Mouse (Mus musculus): ENCODE results near the gene Tspan11.

Tspan11 gene

DNA sequence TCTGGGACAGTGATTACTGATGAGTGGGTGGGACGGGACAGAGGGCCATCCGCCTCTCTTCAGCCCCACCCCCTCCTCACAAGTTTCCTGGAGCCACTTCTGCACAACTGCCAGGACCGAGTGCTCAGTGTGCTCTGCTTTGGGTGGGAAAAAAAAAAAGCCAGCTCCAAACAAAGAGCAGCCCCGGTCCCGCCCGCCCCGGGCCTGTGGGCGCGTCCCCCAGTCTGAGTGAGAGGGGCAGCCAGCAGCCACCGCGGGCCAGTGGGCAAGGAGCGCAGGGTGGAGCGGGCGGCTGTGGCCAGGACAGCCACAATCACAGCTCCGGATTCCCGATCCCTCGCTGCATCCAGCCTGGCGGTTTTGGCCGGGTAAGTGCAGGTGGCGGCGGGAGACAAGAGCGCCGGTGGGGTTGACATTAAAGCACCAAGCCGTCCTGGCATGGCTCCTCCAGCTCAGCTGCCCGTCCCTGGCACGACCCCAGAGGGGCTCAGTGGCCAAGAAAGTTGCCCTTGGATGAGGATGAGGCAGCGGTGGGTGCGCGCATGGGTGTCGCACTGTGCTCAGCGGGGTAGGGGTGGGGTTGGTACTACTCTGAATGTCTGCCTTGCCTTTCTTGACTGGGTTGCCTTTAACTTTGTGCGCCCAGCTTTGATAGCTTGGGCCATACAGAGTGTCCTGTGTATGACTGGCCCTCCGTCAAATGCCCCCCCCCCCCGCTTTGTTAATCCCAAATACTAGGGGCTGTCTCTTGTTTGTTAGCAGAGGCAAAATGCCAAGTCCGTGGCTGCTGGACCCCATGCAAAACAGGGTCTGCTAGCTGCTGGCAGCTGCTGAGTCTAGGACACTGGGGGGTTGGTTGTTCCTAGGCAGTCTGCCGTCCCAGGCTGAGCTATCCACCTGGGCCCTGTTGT is at the start of gene Tspan11:
Gene Tspan11 (plus strand): TSS at position 79 of the 911 bp plus-strand sequence.
- no peak for ATAC-seq (ENCODE audit: insufficient number of reproducible peaks, low FRiP score, low TSS enrichment)

DNA sequence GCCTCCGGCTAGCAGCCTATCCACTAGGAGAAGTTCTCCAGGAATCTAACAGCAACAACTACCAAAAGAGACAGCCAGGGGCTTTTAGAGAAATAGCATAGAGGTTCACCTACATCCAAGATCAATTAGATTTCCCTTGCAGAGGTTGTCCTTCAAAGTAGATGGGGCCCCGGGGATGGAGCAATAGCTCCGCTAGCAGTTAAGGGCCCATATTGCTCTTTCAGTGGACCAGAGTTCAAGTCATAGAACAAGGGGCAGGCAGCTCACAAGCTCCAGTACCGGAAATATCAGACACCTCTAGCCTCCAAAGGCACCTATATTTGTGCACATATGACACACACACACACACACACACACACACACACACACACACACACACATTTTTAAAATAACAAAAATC is 49.5 kb upstream of the Tspan11 start:
- ATAC-seq (ENCODE audit: insufficient number of reproducible peaks, low FRiP score, low TSS enrichment): no peak

- no peak for ATAC-seq (ENCODE audit: insufficient number of reproducible peaks, low FRiP score, low TSS enrichment)
Observed at GRCm38 (mm10) chr6:127839538-127839937, 47.9 kb upstream of the Tspan11 start.

DNA sequence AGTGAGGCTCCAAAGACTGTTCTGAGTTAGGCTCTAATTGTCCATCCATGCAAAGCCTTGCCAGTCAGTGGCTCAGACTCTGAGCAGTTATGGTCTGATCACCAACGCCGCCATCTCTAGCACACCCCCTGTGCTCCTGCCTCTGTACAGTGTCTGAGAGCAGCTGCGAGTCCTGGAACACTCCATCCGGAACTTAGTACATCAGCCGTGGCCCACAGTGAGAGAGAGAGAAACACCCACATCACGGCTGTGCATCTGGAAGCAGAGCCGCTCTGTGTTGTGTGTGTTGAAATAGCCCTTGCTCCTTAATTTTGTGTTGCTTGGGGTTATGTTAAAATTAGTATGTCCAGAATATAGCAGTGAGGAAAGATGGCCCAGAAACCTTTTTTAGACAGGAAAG is 47.2 kb upstream of the Tspan11 start:
- ATAC-seq (ENCODE audit: insufficient number of reproducible peaks, low FRiP score, low TSS enrichment): no peak

DNA sequence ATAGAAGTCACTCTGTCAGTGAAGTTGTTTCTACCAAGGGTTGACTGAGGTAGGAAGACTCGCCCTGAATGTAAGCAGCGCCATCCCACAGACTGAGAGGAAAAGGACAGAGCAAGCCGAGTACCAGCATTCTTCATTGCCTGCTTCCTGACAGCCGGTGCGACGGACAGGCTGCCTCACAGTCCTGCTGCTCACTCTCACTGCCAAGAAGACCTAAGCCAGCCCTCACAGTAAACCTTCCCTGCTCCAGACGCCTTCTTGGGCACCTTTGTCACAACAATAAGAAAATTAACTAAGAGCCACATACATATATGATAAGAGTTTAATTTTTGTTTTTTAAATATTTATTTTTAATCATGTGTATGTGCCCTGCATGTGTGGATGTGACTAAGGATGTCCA is 46.1 kb upstream of the Tspan11 start:
- ATAC-seq (ENCODE audit: insufficient number of reproducible peaks, low FRiP score, low TSS enrichment): no peak

DNA sequence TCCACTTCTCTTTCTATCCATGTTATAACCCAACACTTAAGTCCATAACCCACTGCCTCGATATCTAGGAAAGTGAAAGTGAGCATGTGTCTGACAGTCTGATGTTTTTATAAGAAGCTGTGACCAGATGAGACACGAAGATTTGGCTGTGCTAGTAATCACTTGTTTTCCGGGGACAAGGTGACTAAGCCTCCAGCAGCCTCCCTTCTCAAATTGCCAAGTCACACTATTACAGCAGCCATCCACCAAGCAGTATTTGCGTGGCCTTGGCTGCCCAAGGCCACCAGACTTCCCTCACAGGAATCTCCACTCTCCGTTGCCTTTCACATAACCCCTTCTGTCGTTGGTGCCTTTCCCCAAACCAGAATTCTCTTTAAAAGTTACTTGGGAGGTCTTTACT is 40.9 kb upstream of the Tspan11 start:
- no peak for ATAC-seq (ENCODE audit: insufficient number of reproducible peaks, low FRiP score, low TSS enrichment)

DNA sequence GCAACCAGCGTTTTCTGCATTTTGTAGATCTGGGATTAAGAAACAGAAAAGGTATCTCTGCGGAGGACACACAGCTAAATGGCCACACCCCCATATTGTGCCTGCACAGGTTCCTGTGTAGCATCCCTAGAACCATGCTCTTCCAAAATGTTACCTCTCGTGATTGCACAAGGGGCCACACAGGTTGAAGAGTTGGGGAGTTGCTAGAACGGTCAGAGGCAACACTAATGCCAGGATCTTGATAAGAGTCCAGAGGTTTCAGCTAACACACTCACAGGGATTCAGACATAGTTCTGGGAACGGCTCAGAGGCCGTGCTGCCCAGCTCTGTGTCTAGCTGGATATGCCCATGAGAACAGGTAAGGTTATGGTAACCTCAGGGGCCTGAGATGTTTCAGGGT is 37.9 kb upstream of the Tspan11 start:
- no peak for ATAC-seq (ENCODE audit: insufficient number of reproducible peaks, low FRiP score, low TSS enrichment)

- no peak for ATAC-seq (ENCODE audit: insufficient number of reproducible peaks, low FRiP score, low TSS enrichment)
Observed at GRCm38 (mm10) chr6:127851611-127852010, 35.8 kb upstream of the Tspan11 start.

- no peak for ATAC-seq (ENCODE audit: insufficient number of reproducible peaks, low FRiP score, low TSS enrichment)
Observed at GRCm38 (mm10) chr6:127853241-127853640, 34.1 kb upstream of the Tspan11 start.

- no peak for ATAC-seq (ENCODE audit: insufficient number of reproducible peaks, low FRiP score, low TSS enrichment)
Observed at GRCm38 (mm10) chr6:127853771-127854687, 33.4 kb upstream of the Tspan11 start.

DNA sequence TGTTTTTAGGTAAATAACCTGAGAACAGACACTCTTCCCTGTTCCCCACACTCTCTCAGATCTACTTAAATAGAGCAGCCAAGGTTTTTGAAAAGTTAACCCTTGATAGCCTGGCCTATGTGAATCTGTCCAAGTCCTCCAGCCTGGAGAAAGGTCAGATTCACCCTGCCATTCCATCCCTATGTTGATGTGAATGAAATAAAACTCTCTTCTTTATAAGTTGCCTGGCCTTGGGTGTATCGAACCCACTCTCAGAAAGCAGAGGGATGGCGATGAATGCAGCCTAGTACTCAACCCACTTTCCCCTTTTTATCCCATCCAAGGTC is 32.7 kb upstream of the Tspan11 start:
- ATAC-seq (ENCODE audit: insufficient number of reproducible peaks, low FRiP score, low TSS enrichment): no peak

GRCm38 (mm10) chr6:127855711-127856295 is 31.6 kb upstream of the Tspan11 start:
- no peak for ATAC-seq (ENCODE audit: insufficient number of reproducible peaks, low FRiP score, low TSS enrichment)

- ATAC-seq (ENCODE audit: insufficient number of reproducible peaks, low FRiP score, low TSS enrichment): no peak
Observed at GRCm38 (mm10) chr6:127861951-127862350, 25.4 kb upstream of the Tspan11 start.

DNA sequence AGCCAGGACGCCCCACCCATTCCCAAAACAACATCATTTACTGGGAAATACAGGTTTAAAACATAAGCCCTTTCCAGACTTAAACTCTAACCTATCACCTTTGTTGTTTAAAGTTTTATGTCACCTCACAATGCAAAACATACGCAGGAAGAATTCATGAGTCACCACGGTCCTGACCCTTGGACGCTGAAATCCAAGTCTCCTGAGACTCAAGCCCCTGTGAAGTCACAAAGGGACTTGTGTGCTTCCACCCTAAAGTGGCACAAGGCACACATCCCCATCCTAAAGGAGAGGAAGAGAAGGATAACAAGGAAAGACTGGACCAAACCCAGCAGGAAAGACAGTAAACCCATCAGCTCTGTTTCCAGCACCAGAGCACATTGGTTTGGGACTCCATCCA is 22.0 kb upstream of the Tspan11 start:
- no peak for ATAC-seq (ENCODE audit: insufficient number of reproducible peaks, low FRiP score, low TSS enrichment)

DNA sequence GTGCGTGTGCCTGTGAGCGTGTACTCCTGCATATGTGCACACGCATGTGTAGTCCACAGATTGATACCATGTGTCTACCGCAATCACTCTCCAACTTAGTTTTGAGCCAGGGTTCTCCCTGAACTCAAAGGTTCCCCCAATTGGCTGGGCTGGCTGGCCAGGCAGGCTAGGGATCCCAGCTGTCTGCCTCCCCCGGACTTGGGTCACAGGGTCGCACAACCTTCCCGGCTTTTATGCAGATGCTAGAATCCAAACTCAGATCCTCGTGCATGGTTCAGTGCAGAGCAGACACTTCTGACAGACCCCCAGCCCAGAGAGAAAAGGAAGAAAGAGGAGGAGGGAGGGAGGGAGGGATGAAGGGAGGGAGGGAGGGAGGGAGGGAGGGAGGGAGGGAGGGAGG is 18.8 kb upstream of the Tspan11 start:
- no peak for ATAC-seq (ENCODE audit: insufficient number of reproducible peaks, low FRiP score, low TSS enrichment)

DNA sequence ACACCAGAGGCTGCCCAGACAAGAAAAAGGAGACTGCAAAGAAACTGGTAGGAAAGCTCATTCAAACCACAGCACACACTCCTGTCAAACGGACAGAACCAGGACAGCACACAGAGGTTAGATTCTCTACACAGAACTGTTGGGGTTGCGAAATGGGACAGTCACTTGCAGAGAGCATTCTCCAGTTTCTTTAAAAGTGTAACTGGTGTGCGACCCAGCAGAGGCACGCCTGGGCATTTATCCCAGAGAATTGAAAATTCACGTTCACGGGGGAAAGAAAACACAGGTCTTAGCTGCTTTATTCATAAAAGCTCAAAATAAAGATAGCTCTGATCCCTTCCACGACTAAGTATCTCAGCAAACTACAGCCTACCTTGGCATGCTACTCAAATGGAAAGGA is 18.3 kb upstream of the Tspan11 start:
- ATAC-seq (ENCODE audit: insufficient number of reproducible peaks, low FRiP score, low TSS enrichment): no peak

GRCm38 (mm10) chr6:127870345-127871324 is 16.8 kb upstream of the Tspan11 start:
- ATAC-seq (ENCODE audit: insufficient number of reproducible peaks, low FRiP score, low TSS enrichment): no peak

DNA sequence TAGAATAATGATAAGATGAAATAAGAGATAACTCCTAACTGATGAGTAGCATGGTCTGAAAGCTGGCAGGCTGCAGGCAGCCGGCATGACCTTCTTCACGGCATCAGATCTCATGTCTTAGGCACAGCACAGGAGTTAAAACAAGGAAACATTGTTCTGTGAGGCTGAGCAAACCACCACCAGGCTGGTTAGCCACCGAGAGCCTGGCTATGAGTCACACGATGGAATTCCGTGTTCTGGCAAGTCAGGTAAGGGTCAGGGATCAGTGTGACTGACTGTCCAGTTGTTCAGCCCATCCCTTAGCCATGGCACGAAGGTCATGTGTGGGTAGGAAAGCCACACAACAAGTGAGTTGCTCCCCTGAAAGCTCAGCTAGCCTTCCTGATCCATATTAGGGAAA is 16.0 kb upstream of the Tspan11 start:
- no peak for ATAC-seq (ENCODE audit: insufficient number of reproducible peaks, low FRiP score, low TSS enrichment)

GRCm38 (mm10) chr6:127872581-127872980 is 14.8 kb upstream of the Tspan11 start:
- no peak for ATAC-seq (ENCODE audit: insufficient number of reproducible peaks, low FRiP score, low TSS enrichment)

DNA sequence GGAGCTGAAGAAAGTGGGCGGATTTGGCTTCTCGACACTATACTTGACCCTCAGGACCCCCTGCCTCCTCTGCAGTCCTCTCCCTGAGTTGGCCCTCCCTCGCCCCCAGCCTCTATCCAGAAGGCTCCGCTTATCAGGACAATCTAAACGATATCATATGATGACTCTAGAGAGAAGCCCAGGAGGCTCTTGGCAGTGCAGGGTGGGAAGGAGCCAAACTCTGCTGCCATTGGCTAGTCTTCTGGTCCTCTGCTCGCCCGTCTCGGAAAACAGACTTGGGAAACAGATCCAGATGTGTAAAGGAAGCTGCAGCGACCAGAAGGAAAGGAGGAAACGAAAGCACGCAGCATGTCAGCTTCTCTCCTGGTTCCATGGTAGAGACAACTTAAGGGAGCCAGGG is 11.5 kb upstream of the Tspan11 start:
- no peak for ATAC-seq (ENCODE audit: insufficient number of reproducible peaks, low FRiP score, low TSS enrichment)

All from cerebellum, adult (tissue).